Mouse (Mus musculus): Measurements from ENCODE around the gene Pabpc6. TPM values are rescaled to one million over a fixed set of nuclear protein-coding genes. Genes with fewer than 3 reads are reported as not detected.
A peak's percentile ranks its signal among the peaks of the same experiment; 100 is the strongest.

Pabpc6 gene
- total RNA-seq (2021), result not detected

GRCm38 (mm10) chr17:9669283-9669905, at the start of gene Pabpc6:
Pabpc6 (minus strand) TSS chr17:9669717.
- no peak for DNase-seq (ENCODE audit: extremely low spot score in 1 of 2, low spot score in 1 of 2)

DNA sequence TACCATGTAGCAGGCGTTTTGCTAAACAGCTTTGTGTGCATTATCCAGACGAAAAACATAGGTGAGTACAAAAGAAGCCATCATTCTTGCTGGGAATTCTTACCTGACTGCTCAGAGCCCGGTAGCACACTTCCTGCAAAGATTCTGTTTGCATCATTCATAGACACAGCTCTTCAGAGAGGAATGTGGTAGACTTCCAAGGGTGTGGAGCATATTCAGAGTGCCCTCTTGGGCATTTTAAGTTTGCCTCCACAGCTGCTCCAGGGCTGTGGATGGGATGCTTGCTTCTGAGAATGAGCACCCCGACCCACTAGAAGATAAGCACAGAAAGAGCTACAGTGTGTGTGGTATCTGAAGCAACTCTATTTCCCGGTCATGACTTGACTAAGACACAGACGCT, 41.4 kb upstream of the Pabpc6 start:
- DNase-seq (ENCODE audit: extremely low spot score in 1 of 2, low spot score in 1 of 2), result no peak

DNA sequence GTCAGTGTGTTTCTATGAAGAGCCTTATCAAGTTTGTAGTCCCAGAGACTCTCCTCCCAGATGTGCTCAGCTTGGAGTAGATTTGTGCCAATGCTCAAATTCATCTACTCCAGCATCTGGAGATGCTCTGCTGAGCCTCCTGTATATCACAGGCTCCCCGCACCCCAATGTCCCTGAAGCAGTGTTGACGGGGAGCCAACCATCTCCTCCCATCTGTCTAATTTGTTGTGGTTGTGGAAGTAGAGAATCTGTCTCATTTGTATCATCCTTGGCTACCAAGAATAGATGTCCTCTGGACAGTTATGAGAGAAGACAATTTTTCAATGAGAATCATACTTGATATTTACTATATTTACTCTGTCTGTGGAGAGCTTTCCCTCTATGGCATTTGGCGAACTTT, 39.4 kb upstream of the Pabpc6 start:
- peak in 1 of 2 experiments; percentile 29 for DNase-seq (ENCODE audit: extremely low spot score in 1 of 2, low spot score in 1 of 2)

DNA sequence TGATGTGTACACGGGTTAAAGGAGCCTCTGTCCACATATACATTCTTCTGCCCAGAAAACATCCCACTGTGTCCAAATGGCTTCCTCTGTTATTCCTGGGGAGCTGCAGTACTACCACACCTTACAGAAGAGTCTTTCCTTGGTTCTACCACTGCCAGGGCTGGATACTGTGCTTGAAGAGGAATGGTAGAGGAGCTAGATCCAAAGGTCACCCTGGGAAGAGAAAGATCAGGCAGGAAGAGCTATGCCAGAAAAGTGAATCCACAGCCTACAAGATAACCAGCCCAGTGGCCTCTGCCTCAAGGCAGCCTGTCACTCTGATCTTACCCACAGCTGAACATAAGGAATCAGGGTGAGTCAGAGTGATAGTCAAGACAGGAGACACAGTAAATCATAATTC, 37.8 kb upstream of the Pabpc6 start:
- DNase-seq (ENCODE audit: extremely low spot score in 1 of 2, low spot score in 1 of 2), result no peak

- no peak for DNase-seq (ENCODE audit: extremely low spot score in 1 of 2, low spot score in 1 of 2)
These were observed 28.2 kb upstream of the Pabpc6 start for GRCm38 (mm10) chr17:9697763-9698162.

GRCm38 (mm10) chr17:9691251-9691650, 21.7 kb upstream of the Pabpc6 start:
- DNase-seq (ENCODE audit: extremely low spot score in 1 of 2, low spot score in 1 of 2), result no peak

DNA sequence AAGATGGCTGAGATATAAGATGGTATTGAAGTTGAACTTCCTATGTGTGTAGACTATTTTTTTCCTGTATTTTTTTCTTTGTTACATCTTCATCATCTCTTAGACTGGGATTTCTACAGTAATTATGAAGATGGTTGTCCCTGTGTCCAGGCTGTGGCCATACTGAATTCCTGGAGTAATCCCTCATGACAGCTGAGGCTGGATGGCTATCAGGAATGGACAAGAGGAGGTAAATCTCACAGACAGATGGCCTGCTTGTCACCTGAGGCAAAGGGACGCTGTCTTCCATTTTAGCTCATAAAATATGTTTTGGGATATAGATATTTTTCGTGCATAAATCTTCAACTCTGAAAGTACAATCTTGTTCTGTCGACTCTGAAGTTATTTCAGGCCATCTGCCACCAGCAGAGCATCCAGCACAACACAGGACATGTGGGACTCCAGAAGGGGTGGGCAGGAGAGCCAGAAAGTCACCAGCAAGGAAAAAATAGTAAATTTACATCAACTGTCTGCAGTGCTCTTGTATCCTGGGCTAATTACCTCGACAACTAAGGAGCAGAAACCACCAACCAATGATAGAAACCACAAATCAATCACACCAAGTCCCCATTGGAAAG, 14.1 kb upstream of the Pabpc6 start:
- DNase-seq (ENCODE audit: extremely low spot score in 1 of 2, low spot score in 1 of 2), result no peak

GRCm38 (mm10) chr17:9680741-9681140, 11.2 kb upstream of the Pabpc6 start:
- no peak for DNase-seq (ENCODE audit: extremely low spot score in 1 of 2, low spot score in 1 of 2)

GRCm38 (mm10) chr17:9675175-9675789, 5.8 kb upstream of the Pabpc6 start:
- no peak for DNase-seq (ENCODE audit: extremely low spot score in 1 of 2, low spot score in 1 of 2)

DNA sequence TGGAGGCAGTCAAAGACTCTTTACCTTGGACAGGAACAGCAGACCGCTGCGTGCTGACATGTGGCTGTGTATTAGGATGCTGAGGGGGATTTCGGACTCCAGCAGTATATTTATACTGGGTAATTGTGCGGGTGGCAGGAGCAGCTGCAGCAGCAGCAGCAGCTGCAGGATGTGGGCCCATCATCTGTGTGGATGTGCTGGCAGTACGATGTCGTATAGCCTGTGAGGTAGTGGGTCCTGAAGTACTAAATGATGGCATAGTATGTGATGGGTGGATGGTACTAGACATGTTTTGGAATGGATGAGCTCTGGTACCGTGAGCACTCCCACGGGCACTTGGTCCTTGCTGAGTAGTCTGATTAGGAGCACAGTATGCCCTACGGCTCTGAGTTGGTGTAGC, 1.6 kb downstream of the Pabpc6 start:
- DNase-seq (ENCODE audit: extremely low spot score in 1 of 2, low spot score in 1 of 2), result no peak

DNA sequence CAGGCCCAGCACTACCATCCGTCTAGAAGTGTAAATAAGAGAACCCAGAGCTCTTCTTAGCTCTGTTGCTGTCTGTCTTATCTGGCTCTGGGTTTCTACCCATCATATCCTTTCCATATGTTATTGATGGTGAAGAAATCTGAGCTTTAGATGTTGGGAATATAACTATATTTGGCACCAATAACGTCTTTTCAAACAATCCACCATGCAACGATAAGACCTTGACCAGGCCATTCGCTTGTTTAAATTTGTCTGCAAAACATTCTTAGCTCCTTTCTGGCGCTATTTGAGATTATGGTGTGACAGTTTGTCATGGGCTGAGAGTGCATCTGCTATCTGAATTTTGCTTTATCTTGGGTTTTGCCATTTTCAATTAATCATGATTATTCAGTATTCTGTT, 10.9 kb downstream of the Pabpc6 start:
- DNase-seq (ENCODE audit: extremely low spot score in 1 of 2, low spot score in 1 of 2), result no peak

- no peak for DNase-seq (ENCODE audit: extremely low spot score in 1 of 2, low spot score in 1 of 2)
These were observed 15.4 kb downstream of the Pabpc6 start for GRCm38 (mm10) chr17:9654155-9654554.

- DNase-seq (ENCODE audit: extremely low spot score in 1 of 2, low spot score in 1 of 2), result no peak
These were observed 21.9 kb downstream of the Pabpc6 start for GRCm38 (mm10) chr17:9647644-9648043.

- DNase-seq (ENCODE audit: extremely low spot score in 1 of 2, low spot score in 1 of 2), result no peak
These were observed 25.8 kb downstream of the Pabpc6 start for GRCm38 (mm10) chr17:9643657-9644180.

DNA sequence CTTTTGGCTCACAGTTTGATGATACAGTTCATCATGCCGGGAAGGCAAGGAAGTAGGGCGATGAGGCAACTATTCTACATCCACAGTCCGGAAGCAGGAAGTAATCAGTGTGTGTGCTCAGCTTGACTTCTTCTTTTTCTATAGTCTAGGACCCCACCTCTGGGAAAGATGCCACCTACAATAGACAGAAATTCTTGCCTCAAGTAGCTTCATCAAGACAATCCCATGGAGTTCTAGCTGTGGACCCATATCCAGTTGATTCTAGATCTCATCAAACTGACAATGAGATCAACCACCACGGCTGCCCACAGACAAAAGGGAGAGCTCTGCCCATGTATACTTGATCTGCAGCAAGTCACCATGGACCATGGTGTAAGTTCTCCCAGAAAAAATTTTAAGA, 32.5 kb downstream of the Pabpc6 start:
- DNase-seq (ENCODE audit: extremely low spot score in 1 of 2, low spot score in 1 of 2), result no peak

GRCm38 (mm10) chr17:9632579-9633252, 36.8 kb downstream of the Pabpc6 start:
- DNase-seq (ENCODE audit: extremely low spot score in 1 of 2, low spot score in 1 of 2), result peak in 1 of 2 experiments; percentile 6

DNA sequence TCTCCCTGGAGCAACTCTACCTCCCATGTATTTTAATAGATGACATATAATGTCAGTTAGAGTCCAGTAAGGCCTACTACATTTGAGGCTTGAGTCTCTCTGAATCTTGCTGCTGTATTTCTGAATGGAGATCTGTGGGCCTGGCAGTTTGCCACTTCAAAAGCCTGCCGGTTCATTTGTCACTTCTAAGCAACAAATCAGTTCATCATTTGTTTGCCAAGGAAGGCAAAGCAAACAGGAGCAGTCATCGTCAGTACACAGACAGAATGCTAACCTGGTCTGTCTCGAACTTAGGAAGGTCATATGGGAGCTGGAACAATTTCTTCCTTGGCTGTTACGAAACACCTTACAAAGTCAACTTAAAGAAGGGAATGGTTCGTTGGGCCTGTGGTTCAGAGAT, 37.4 kb downstream of the Pabpc6 start:
- peak in 1 of 2 experiments; percentile 35 for DNase-seq (ENCODE audit: extremely low spot score in 1 of 2, low spot score in 1 of 2)

DNA sequence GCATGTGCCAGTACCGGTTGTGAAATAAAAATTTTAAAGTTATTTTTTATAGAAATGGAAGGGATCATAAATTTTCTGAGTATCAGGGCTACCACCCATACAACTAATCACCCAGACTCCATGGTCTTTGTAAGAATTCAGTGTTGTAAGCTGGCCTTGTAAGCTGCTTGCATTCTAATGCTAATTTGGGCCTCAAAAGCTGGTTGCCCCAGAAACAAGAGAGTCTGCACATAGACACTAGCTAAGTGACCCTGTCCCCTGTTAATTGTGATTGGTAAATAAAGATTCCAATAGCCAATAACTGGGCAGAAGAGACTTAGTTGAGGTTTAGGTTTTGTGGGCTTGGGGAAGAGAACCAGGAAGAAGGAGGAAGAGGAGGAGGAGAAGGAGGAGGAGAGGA, 38.4 kb downstream of the Pabpc6 start:
- no peak for DNase-seq (ENCODE audit: extremely low spot score in 1 of 2, low spot score in 1 of 2)

DNA sequence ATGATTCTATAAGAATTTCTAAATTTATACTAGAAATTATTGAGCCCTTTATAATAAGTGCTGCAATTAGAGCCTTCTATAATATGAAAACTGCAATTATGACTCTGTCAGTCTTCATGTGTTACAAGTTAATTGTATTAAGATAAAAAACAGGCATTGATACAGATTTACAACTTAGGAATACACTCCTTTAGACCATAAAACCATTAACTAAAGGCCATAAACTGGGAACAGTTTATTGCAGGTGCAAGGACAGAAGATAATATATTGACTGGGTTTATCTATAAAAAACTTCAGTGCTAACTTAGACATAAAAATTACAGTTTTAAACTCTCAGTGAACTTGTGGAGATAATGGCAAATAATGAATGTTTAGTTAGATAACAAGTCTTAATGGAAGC, 42.5 kb downstream of the Pabpc6 start:
- no peak for DNase-seq (ENCODE audit: extremely low spot score in 1 of 2, low spot score in 1 of 2)
